Mouse (Mus musculus): ENCODE measurements around the gene 2900011O08Rik. TPM values are rescaled to one million over a fixed set of nuclear protein-coding genes. Genes with fewer than 3 reads are reported as not detected.
"Not testable (repeated sequence)": the region's sequence is repeated elsewhere in the genome, so short reads cannot be mapped to it uniquely, and the experiment has no call there.

Gene 2900011O08Rik
- total RNA-seq, 2 experiments from 2014 or later: not detected

GRCm38 (mm10) chr16:14056734-14057133, 70.3 kb downstream of the 2900011O08Rik start:
- intact Hi-C loops (cut with DNase I): no loop called here
- DNase-seq: no peak

GRCm38 (mm10) chr16:14058541-14058940, 72.1 kb downstream of the 2900011O08Rik start:
- intact Hi-C loops (cut with DNase I): no loop called here
- no peak for DNase-seq

- DNase-seq: no peak
- intact Hi-C loops (cut with DNase I): no loop called here
Measured at GRCm38 (mm10) chr16:14059118-14059854, 72.9 kb downstream of the 2900011O08Rik start.

GRCm38 (mm10) chr16:14059869-14060268, 73.5 kb downstream of the 2900011O08Rik start:
- intact Hi-C loops (cut with DNase I): no loop called here
- no peak for DNase-seq

GRCm38 (mm10) chr16:14066571-14066970, 80.2 kb downstream of the 2900011O08Rik start:
- intact Hi-C loops (cut with DNase I); DNase-seq: not testable (repeated sequence)

GRCm38 (mm10) chr16:14068701-14069100, 82.3 kb downstream of the 2900011O08Rik start:
- intact Hi-C loops (cut with DNase I); DNase-seq: not testable (repeated sequence)

GRCm38 (mm10) chr16:14070471-14071169, 84.2 kb downstream of the 2900011O08Rik start:
- intact Hi-C loops (cut with DNase I): no loop called here
- DNase-seq: no peak

GRCm38 (mm10) chr16:14082925-14083324, 96.5 kb downstream of the 2900011O08Rik start:
- DNase-seq: no peak
- intact Hi-C loops (cut with DNase I): no loop called here

GRCm38 (mm10) chr16:14088249-14088648, 101.8 kb downstream of the 2900011O08Rik start:
- DNase-seq: no peak
- intact Hi-C loops (cut with DNase I): no loop called here

GRCm38 (mm10) chr16:14089296-14089695, 102.9 kb downstream of the 2900011O08Rik start:
- no peak for DNase-seq
- intact Hi-C loops (cut with DNase I): no loop called here

GRCm38 (mm10) chr16:14091771-14092170, 105.4 kb downstream of the 2900011O08Rik start:
- intact Hi-C loops (cut with DNase I): loop anchor here (1.0 kb wide), 1 partner anchor 38 kb away; no protein-coding TSS in a partner anchor
- no peak for DNase-seq

GRCm38 (mm10) chr16:14105891-14106290, 119.5 kb downstream of the 2900011O08Rik start:
- intact Hi-C loops (cut with DNase I): no loop called here
- no peak for DNase-seq

GRCm38 (mm10) chr16:14109651-14110230, 123.3 kb downstream of the 2900011O08Rik start:
- DNase-seq: no peak
- intact Hi-C loops (cut with DNase I): no loop called here

GRCm38 (mm10) chr16:14110922-14111321, 124.5 kb downstream of the 2900011O08Rik start:
- intact Hi-C loops (cut with DNase I): no loop called here
- no peak for DNase-seq

GRCm38 (mm10) chr16:14112133-14112532, 125.7 kb downstream of the 2900011O08Rik start:
- intact Hi-C loops (cut with DNase I): no loop called here
- DNase-seq: no peak

GRCm38 (mm10) chr16:14112742-14113141, 126.3 kb downstream of the 2900011O08Rik start:
- DNase-seq: no peak
- intact Hi-C loops (cut with DNase I): no loop called here

GRCm38 (mm10) chr16:14117299-14117698, 130.9 kb downstream of the 2900011O08Rik start:
- no peak for DNase-seq
- intact Hi-C loops (cut with DNase I): no loop called here

- DNase-seq: no peak
- intact Hi-C loops (cut with DNase I): loop anchor here (10.0 kb wide), 1 partner anchor 216 kb away; the partner anchor contains the start of genes Mpv17l and Pdxdc1
Measured at GRCm38 (mm10) chr16:14120941-14121340, 134.5 kb downstream of the 2900011O08Rik start.

- DNase-seq: no peak
- intact Hi-C loops (cut with DNase I): loop anchor here (10.0 kb wide), 1 partner anchor 217 kb away; the partner anchor contains the start of genes Mpv17l and Pdxdc1
Measured at GRCm38 (mm10) chr16:14121563-14121962, 135.2 kb downstream of the 2900011O08Rik start.

GRCm38 (mm10) chr16:14122586-14122985, 136.2 kb downstream of the 2900011O08Rik start:
- no peak for DNase-seq
- intact Hi-C loops (cut with DNase I): loop anchor here (10.0 kb wide), 1 partner anchor 218 kb away; the partner anchor contains the start of genes Mpv17l and Pdxdc1

GRCm38 (mm10) chr16:14123901-14124300, 137.5 kb downstream of the 2900011O08Rik start:
- intact Hi-C loops (cut with DNase I): loop anchor here (10.0 kb wide), 1 partner anchor 219 kb away; the partner anchor contains the start of genes Mpv17l and Pdxdc1
- no peak for DNase-seq
